Mouse (Mus musculus) ES-E14 (cell line): ENCODE results near the gene Asb5.

Experiments used
- MAFK ChIP-seq: IDR thresholded peaks from 2 replicates; pipeline ENCODE4 v1.6.1; 2014; ENCODE audit warnings: mild to moderate bottlenecking, low read depth, low read length, inconsistent platforms; ENCODE audit not compliant: insufficient read depth
- ZNF384 ChIP-seq: IDR thresholded peaks from 2 replicates; pipeline ENCODE4 v1.6.1; 2012; ENCODE audit warnings: low read depth, low read length, inconsistent platforms

DNA sequence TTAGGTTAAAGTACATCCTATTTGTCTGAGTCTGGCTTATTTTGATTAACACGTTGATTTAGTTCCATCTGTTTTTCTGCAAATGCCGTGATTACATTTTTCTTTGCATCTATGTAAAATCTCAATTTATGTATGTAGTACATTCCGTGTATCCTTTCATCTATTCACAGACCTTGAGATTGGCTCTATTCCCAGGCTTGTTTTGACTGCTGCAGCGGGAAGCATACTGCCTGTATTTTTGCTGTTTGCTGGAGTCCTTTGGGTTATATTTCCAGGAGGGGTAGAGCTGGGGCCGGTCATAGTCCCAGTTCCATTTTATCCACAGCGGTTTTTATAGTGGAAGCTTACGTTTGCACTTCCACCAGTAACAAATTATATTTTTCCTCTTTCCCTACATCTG lies 26.3 kb upstream of the Asb5 start:
- TF ChIP-seq ZNF384 (no peak), MAFK (no peak)
